Mouse (Mus musculus): ENCODE measurements around the gene Olfr813. TPM values are rescaled to one million over a fixed set of nuclear protein-coding genes. Genes with fewer than 3 reads are reported as not detected.
"Not testable (repeated sequence)": the region's sequence is repeated elsewhere in the genome, so short reads cannot be mapped to it uniquely, and the experiment has no call there.

Olfr813 gene
- not detected in 2 replicates for polyA plus RNA-seq (2012; rRNA removed)

GRCm38 (mm10) chr10:129855067-129855466, at the start of gene Olfr813:
Olfr813 (plus strand) TSS chr10:129855367.
- DNase-seq (ENCODE audit: low spot score) = no peak

- DNase-seq (ENCODE audit: low spot score) = no peak
Observed at GRCm38 (mm10) chr10:129845994-129846393, 9.2 kb upstream of the Olfr813 start, which contains the start of gene Olfr812. Olfr812 (minus strand) TSS chr10:129846094.

DNA sequence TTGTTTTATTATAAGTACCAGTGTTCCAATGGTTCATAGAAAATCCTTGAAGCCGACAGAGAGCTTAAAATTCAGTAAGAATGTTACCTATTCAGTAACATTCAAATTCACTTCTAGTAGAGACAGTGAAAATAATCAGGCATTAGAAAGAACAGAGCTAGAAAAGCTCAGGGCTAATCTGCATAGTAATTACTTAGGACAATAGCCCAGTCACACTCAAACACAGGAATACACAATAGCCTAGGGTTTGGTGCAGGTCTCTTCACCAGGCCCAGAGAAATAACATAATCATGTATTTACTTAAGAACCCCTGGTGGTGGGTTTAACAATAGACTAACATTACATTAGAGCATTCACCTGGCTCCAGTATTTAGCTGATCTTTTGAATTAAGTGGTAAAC, 7.8 kb upstream of the Olfr813 start:
- DNase-seq (ENCODE audit: low spot score) = no peak

GRCm38 (mm10) chr10:129879751-129880150, 24.6 kb downstream of the Olfr813 start, which contains the start of gene Olfr814:
Olfr814 (minus strand) TSS chr10:129879851.
- not testable (repeated sequence) for DNase-seq (ENCODE audit: low spot score)

- not testable (repeated sequence) for DNase-seq (ENCODE audit: low spot score)
Observed at GRCm38 (mm10) chr10:129885496-129885895, 30.3 kb downstream of the Olfr813 start.

GRCm38 (mm10) chr10:129885934-129886333, 30.8 kb downstream of the Olfr813 start:
- no peak for DNase-seq (ENCODE audit: low spot score)

- DNase-seq (ENCODE audit: low spot score) = not testable (repeated sequence)
Observed at GRCm38 (mm10) chr10:129905767-129906166, 50.6 kb downstream of the Olfr813 start, which contains the start of gene Olfr815. Olfr815 (minus strand) TSS chr10:129905867.

Other genes starting within 250 kb of the Olfr813 start
- gene Olfr796, start 242.8 kb upstream of the Olfr813 start, polyA plus RNA-seq (2012; rRNA removed) = not detected in 2 replicates
- not detected in 2 replicates for gene Olfr798, start 227.4 kb upstream of the Olfr813 start, polyA plus RNA-seq (2012; rRNA removed)
- gene Olfr799, start 217.9 kb upstream of the Olfr813 start, polyA plus RNA-seq (2012; rRNA removed) = not detected in 2 replicates
- gene Olfr800, start 197.7 kb upstream of the Olfr813 start, polyA plus RNA-seq (2012; rRNA removed) = not detected in 2 replicates
- gene Olfr801, start 181.5 kb upstream of the Olfr813 start, polyA plus RNA-seq (2012; rRNA removed) = not detected in 2 replicates
- gene Olfr802, start 167.2 kb upstream of the Olfr813 start, polyA plus RNA-seq (2012; rRNA removed) = not detected in 2 replicates
- gene Olfr803, start 161.1 kb upstream of the Olfr813 start, polyA plus RNA-seq (2012; rRNA removed) = not detected in 2 replicates
- gene Olfr804, start 152.2 kb upstream of the Olfr813 start, polyA plus RNA-seq (2012; rRNA removed) = not detected in 2 replicates
- not detected in 2 replicates for gene Olfr805, start 126.0 kb upstream of the Olfr813 start, polyA plus RNA-seq (2012; rRNA removed)
- not detected in 2 replicates for gene Olfr806, start 113.4 kb upstream of the Olfr813 start, polyA plus RNA-seq (2012; rRNA removed)
- gene Olfr807, start 97.6 kb upstream of the Olfr813 start, polyA plus RNA-seq (2012; rRNA removed) = not detected in 2 replicates
- not detected in 2 replicates for gene Olfr808, start 89.9 kb upstream of the Olfr813 start, polyA plus RNA-seq (2012; rRNA removed)
- gene Olfr809, start 80.7 kb upstream of the Olfr813 start, polyA plus RNA-seq (2012; rRNA removed) = not detected in 2 replicates
- not detected in 2 replicates for gene Olfr810, start 60.5 kb upstream of the Olfr813 start, polyA plus RNA-seq (2012; rRNA removed)
- not detected in 2 replicates for gene Olfr811, start 51.0 kb upstream of the Olfr813 start, polyA plus RNA-seq (2012; rRNA removed)
- gene Olfr812, start 9.3 kb upstream of the Olfr813 start, polyA plus RNA-seq (2012; rRNA removed) = not detected in 2 replicates
- gene Olfr814, start 24.5 kb downstream of the Olfr813 start, polyA plus RNA-seq (2012; rRNA removed) = not detected in 2 replicates
- gene Olfr815, start 50.5 kb downstream of the Olfr813 start, polyA plus RNA-seq (2012; rRNA removed) = not detected in 2 replicates
- not detected in 2 replicates for gene Olfr816, start 60.2 kb downstream of the Olfr813 start, polyA plus RNA-seq (2012; rRNA removed)
- gene Olfr818, start 93.7 kb downstream of the Olfr813 start, polyA plus RNA-seq (2012; rRNA removed) = not detected in 2 replicates
- not detected in 2 replicates for gene Olfr819, start 111.9 kb downstream of the Olfr813 start, polyA plus RNA-seq (2012; rRNA removed)
- not detected in 2 replicates for gene Olfr247, start 120.8 kb downstream of the Olfr813 start, polyA plus RNA-seq (2012; rRNA removed)
- gene Gm10310, start 129.7 kb downstream of the Olfr813 start, polyA plus RNA-seq (2012; rRNA removed) = not detected in 2 replicates
- gene Olfr820, start 157.3 kb downstream of the Olfr813 start, polyA plus RNA-seq (2012; rRNA removed) = not detected in 2 replicates
- gene Olfr821, start 175.0 kb downstream of the Olfr813 start, polyA plus RNA-seq (2012; rRNA removed) = not detected in 2 replicates
- gene Olfr822, start 215.8 kb downstream of the Olfr813 start, polyA plus RNA-seq (2012; rRNA removed) = not detected in 2 replicates